Mouse (Mus musculus) CD4-positive, CD25-positive, alpha-beta regulatory T cell, adult 4 months (primary cell): ENCODE measurements at regions not wholly inside any gene's neighbourhood (a gene's known extent, or its start where the extent isn't known, plus 50 kb on each side); places are given as distances from the start of the nearest gene placed in this dataset.
"Not testable (repeated sequence)": the region's sequence is repeated elsewhere in the genome, so short reads cannot be mapped to it uniquely, and the experiment has no call there.

Experiments used
- ATAC-seq: one replicate; pipeline ENCODE4 v1.8.0; 2017

DNA sequence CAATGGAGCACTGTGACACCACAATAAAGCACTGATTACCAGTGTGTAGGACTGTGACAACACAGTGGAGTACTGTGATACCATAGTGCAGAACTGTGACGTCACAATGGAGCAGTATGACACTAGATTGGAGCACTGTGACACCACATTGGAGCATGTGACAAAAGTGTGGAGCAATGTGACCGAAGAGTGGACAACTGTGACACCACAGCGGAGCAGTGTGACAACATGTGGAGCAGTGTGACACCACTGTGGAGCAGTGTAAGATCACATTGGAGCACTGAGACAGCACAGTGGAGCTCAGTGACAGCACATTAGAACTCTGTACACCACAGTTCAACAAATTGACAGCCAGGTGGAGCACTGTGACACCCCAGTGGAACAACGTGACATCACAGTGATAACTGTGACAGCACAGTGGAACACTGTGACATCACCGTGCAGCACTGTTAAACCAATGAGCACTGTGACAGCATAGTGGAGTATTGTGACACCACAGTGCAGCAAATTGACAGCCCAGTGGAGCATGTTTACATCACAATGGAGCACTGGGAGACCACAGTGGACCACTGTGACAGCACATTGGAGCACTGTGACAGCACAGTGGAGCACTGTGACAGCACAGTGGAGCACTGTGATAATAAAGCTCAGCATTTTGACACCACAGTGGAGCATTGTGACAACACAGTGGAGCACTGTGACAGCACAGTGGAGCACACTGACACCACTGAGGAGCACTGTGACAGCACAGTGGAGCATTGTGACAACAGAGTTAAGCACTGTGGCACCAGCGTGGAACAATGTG is 85.8 kb upstream of the Vmn1r2 start:
- no peak for ATAC-seq

GRCm38 (mm10) chr4:3081953-3082950 is 84.9 kb upstream of the Vmn1r2 start:
- no peak for ATAC-seq

- ATAC-seq, result no peak
Measured at GRCm38 (mm10) chr4:3083161-3084020, 83.7 kb upstream of the Vmn1r2 start.

DNA sequence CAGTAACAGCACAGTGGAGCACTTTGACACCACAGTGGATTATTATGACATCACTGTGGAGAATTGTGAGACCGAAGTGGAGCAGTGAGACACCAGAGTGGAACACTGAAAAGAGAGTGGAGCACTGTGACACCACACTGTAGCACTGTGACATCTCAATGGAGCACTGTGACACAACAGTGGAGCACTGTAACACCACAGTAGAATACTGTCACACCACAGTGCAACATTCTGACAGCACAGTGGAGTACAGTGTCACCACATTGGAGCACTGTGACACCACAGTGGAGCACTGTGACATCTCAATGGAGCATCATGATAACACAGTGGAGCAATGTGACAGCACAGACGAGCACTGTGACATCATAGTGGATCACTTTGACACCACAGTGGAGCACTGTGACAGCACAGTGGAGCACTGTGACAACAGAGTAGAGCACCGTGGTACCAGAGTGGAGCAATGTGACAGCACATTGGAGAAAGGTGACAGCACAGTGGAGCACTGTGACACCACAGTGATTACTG is 83.0 kb upstream of the Vmn1r2 start:
- no peak for ATAC-seq

GRCm38 (mm10) chr4:3085456-3086448 is 81.4 kb upstream of the Vmn1r2 start:
- no peak for ATAC-seq

- ATAC-seq, result not testable (repeated sequence)
Measured at GRCm38 (mm10) chr4:3087616-3088015, 79.5 kb upstream of the Vmn1r2 start.

GRCm38 (mm10) chr4:3089567-3090377 is 77.3 kb upstream of the Vmn1r2 start:
- peak; percentile 34 for ATAC-seq

- peak; percentile 20 for ATAC-seq
Measured at GRCm38 (mm10) chr4:3090378-3090735, 76.8 kb upstream of the Vmn1r2 start.

GRCm38 (mm10) chr4:3090742-3091141 is 76.4 kb upstream of the Vmn1r2 start:
- ATAC-seq, result peak; percentile 32
